Mouse (Mus musculus) c-Kit-positive CD71-negative TER-119-negative erythroid progenitor cells, embryonic 14.5 days (primary cell): ENCODE results near the gene Olfr1402.

Experiments used
- DNase-seq: peaks from one replicate; pipeline ENCODE4 v3.0.0-alpha.2; 2013; ENCODE audit warnings: low read depth

Olfr1402 gene

GRCm38 (mm10) chr3:97421920-97422319, at the start of gene Olfr1402:
Gene Olfr1402 (minus strand): TSS chr3:97422020.
- no peak for DNase-seq

GRCm38 (mm10) chr3:97455286-97455685, 33.5 kb upstream of the Olfr1402 start:
- no peak for DNase-seq

- no peak for DNase-seq
Observed at GRCm38 (mm10) chr3:97438619-97439018, 16.8 kb upstream of the Olfr1402 start.

DNA sequence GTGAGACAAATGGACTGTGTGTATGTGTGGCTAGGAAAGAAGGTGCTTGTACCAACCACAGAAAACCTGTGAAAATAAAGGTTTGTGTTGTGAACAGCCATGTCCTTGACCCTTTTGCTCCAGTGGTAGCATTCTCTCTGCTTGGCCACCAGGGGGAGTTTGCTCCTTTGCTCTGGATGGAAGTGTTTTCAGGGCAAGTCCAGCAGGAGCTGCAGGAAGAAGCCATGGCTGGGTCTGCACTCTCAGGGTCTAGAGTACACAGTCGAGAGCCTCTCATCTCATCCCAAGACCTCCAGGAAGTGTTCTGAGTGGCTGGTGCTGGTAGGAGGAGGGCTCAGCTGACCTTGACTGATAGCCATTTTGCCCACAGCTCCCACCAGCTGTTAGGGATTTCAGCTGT, 27.5 kb downstream of the Olfr1402 start:
- no peak for DNase-seq

DNA sequence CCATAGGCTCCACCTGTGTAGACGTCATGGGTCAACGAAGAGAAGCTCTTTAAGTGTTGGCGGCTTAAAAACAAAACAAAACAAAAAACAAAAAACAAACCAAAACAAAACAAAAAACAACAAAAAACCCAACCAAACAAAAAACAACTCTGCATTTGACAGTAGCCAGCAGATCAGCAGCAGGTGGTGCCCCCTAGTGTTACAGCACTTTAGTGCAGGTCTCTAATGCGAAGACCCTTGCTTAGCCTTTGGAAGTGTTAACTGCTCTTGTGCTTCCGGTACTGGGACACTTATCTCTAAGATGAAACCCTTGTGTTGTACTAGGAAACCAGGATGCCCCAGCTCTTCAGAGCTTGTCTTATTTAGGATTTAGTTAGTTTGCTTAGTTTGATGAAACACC, 28.7 kb downstream of the Olfr1402 start:
- peak; percentile 6 for DNase-seq

GRCm38 (mm10) chr3:97370382-97370781, 51.4 kb downstream of the Olfr1402 start:
- DNase-seq = no peak

- DNase-seq = no peak
Observed at GRCm38 (mm10) chr3:97363418-97364098, 58.3 kb downstream of the Olfr1402 start.

- no peak for DNase-seq
Observed at GRCm38 (mm10) chr3:97358448-97358847, 63.4 kb downstream of the Olfr1402 start.
